Mouse (Mus musculus): ENCODE results near the gene Sh3glb2.

- TF ChIP-seq CTCF (IDR thresholded peaks at IDR 0.05) = no peak
- TF ChIP-seq EP300 (IDR thresholded peaks at IDR 0.05; ENCODE audit: insufficient read depth, low read depth, low read length) = no peak
Observed at GRCm38 (mm10) chr2:30356906-30357305, 2.2 kb downstream of the Sh3glb2 start.

All from heart, adult 2 months (tissue).